Mouse (Mus musculus) lung, postnatal 14 days (tissue): ENCODE measurements around the gene Mrtfb.

ENCODE experiments used
- DNase-seq: peaks from one replicate; pipeline ENCODE4 v3.0.0; 2021

The Mrtfb gene

DNA sequence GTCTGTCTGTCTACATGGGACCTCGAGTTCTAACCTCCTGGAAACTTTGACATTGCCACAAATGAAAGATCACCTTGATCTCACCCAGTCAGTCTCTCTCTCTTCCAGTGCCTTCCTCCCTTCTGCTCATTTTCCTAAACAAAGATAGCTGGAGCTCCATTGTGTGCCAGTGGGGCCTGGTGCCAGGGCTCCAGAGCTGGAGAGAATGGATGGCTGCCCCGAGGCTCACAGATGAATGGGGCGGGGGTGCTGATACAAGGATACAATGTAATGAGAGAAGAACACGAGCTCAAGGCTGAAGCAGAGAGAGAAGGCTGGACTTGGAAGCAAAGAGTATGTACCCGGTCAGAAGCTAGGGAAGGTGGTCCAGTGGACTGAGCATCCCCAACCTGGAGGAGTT lies 189.2 kb downstream of the Mrtfb start:
- no peak for DNase-seq

DNA sequence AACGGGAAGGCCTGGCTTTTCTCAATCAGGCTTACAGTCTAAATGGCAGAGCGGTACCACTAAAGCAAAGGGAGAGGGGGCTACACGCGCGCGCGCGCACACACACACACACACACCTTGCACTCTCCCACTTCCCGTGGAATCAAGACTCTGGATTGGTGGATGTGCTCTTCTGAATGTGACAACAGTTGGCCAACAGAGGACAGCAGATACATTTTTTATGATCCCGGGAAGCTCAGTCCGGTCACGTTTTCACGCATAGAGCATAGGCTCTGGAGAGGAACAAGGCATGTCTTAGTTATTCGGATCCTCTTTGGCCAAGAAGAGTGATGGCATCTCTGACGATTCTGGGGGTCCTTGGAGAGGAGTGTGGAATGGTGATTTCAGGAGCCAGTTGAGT lies 190.2 kb downstream of the Mrtfb start:
- peak; percentile 6 for DNase-seq

GRCm38 (mm10) chr16:13446971-13447283 lies 190.6 kb downstream of the Mrtfb start:
- no peak for DNase-seq

DNA sequence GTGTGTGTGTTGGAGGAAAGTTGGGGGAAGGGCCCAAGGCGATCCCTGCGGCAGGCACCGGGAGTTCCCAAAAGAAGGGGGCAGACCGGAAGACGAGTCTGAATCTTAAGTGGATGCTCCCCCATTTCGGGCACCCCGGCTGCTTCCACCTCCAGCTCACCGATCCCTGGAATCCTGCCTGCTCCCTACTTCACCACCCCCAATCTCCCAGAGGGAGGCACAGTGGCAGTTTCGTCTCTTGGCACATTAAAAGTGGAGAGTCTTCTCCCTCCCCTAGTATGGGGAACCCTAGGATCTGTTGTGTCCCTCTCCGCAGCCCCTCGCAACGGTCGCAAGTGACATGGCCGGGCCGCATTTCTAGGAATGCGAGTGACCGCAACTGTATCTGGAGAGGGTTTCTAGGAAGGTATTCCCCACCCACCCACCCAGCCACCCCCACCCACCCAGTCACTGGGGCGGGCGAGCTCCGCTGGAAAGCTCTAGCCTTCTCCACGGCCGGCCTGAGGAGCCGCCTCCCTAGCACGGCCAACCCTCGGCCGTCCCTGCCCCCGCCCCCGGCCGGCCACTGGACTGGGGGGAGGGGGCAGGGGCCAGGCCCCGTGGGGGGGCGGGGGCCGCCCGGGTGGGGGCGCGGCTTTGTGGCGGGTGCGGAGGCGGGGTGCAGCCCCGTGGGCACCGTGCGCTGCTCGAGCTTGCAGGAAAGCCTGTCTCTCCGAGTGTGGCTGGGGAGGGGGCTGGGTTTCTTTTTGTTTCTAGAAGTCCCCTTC lies 191.2 kb downstream of the Mrtfb start:
- peak; percentile 58 for DNase-seq

- peak; percentile 41 for DNase-seq
Measured at GRCm38 (mm10) chr16:13448051-13448705, 191.9 kb downstream of the Mrtfb start.

- no peak for DNase-seq
Measured at GRCm38 (mm10) chr16:13448706-13449090, 192.4 kb downstream of the Mrtfb start.

- no peak for DNase-seq
Measured at GRCm38 (mm10) chr16:13449491-13449890, 193.2 kb downstream of the Mrtfb start.

DNA sequence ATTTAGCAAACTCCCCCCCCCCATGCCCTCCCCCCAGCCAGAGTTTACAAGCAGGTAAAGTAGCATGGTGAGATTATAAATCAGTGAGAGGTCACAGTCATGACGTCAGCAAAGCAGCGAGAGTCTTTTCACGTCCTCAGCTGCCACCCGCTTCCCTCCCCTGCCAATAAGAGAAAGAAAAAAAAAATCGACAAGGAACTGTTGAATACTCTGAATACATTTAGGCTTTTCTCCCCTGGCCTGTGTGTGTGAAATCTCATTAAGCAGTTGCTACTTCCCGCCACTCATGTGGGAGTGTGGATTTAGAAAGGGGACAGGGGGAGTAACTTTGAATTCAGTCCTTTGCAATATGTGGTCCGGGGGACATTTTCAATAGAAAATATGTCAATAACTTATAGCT lies 194.6 kb downstream of the Mrtfb start:
- no peak for DNase-seq

DNA sequence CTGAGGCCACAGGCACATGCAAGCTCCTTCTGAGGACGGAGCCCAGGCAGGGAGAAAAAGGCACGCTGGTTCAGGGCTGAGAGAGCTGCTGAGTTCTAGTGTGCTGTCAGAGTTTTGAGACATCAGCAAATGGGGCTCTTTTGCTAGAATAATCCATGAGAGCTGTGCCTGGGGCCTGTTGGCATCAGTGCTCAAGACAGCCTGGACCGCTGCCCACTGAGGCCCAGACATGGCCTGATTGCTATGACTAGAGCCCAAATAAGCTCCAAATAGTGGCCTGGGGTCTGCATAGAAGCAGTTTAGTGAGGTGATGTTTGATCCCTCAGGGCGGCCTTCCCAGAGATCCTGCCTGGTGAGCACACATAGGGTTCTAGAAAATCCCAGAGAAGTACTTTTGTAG lies 195.7 kb downstream of the Mrtfb start:
- no peak for DNase-seq

DNA sequence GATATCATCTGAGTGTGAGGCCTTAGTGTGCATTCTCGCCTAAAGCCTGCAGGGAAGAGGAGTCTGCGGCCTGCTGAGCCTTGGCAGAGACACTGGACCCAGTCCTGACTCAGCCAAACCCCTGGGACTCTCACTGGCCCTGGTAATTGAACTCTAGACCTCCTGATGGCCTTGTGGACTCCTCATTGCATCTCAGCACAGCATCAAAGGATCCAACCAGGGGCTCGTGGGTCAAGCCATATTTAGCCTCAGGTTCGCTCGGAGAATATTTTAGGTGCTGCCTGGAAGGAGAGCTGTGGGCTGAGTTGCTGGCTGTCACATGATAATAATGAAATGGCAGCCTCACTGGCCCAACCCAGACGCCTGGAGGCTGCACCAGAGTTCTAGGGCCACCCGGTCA lies 196.4 kb downstream of the Mrtfb start:
- DNase-seq: no peak

GRCm38 (mm10) chr16:13454026-13454600 lies 197.8 kb downstream of the Mrtfb start:
- DNase-seq: no peak

GRCm38 (mm10) chr16:13455560-13455959 lies 199.3 kb downstream of the Mrtfb start:
- DNase-seq: no peak

DNA sequence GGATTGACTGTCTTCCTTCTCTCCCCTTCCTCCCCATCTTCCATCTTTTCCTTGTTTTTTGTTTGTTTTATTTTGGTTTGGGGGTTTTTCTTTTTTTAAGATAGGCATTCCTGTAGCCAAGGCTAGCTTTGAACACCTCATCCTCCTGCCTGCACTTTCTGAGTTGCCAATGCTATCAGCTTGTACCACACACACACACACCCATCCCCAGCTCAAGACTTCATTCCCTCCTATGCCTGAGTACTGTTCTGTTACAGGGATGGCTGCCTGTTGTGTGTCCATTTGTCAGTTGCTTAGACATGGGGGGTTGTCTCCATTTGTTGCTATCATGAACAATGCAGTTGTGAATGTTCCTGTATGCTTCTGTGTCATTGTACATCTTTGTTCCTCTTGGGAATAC lies 202.3 kb downstream of the Mrtfb start:
- DNase-seq: no peak

DNA sequence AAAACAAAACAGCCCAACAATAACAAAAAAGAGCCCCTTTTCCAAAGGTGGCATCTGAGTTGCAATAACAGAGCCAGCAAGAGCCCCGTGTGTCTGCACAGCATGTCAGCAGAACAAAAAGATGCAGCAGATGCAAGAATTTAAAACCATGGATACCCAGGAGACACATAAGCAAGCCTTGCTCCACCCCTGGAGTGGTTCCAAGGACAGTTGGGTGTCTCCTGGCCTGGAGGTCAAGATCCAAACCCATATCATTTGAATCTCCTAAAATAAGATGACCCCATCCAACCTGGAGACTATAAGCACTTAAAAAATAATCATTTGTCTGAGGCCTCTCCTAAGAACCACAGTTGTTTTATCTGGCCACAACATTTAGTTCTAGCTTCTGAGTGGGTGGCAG lies 203.8 kb downstream of the Mrtfb start:
- DNase-seq: no peak

DNA sequence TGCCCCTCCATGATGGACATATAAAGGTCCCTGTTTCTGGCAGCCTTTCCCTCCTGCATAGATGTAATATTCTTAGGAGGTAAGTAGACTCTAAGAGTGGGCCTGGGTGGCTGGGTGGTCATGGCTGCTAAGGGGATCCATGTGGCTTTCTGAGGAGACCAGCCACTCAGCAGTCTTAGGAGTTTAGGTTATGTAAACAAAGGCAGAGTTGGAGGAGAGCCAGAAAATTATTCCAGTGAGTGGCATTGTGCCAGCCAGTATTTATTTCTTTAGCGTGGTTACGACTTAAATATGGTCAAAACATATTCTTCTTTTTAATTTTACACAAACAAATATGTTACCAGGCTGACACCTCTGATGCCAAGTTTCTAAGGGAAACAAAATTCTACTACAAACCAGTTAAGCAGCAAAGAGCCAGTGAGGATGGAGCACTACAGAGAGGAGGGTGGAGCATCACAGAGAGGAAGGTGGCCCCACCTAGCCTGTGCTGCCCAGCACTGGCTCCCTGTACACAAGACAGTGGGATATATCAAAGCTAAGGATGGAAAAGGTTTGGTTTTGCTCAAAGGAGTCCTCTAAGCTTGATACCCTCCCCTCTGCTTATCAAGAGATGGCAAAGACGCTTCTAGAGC lies 204.6 kb downstream of the Mrtfb start:
- no peak for DNase-seq

GRCm38 (mm10) chr16:13464662-13465061 lies 208.4 kb downstream of the Mrtfb start:
- no peak for DNase-seq
